Mouse (Mus musculus): ENCODE results near the gene Trappc2l. TPM values are rescaled to one million over a fixed set of nuclear protein-coding genes. Genes with fewer than 3 reads are reported as not detected.

Gene Trappc2l
- 48.0 and 49.5 TPM in 2 replicates for polyA plus RNA-seq (2015; fragmentation: Nextera tagmentation; extraction: Ambion mirVana)

GRCm38 (mm10) chr8:122611295-122612133, at the start of gene Trappc2l, which contains the start of gene Galns:
Trappc2l (plus strand) TSS chr8:122611640.
Galns (minus strand) TSS chr8:122611463.
- H3K4me1 ChIP-seq (replicated peaks; ENCODE audit: control insufficient read depth, insufficient read depth), result no peaks in the 10 kb centered on the region; the same call in 1 of the 2 replicates
- peak within 1 kb of the TSS; percentile 76 for H3K9ac ChIP-seq (ENCODE audit: low read length)
- DNase-seq (ENCODE audit: low spot score) (peak; percentile 98), ATAC-seq (ENCODE audit: low FRiP score, low TSS enrichment) (peak; percentile 98)
- H3K36me3 ChIP-seq (ENCODE audit: control insufficient read depth, insufficient read depth, low read length), result peaks cover 7% of the 10 kb centered on the region
- H3K4me2 ChIP-seq (replicated peaks; ENCODE audit: low read depth), result peak within 1 kb of the TSS; percentile 95
- H3K27ac ChIP-seq (replicated peaks), result peak within 1 kb of the TSS; percentile 82
- H3K27me3 ChIP-seq (ENCODE audit: control insufficient read depth, insufficient read depth, low read length), result no peaks in the 10 kb centered on the region
- no peaks in the 10 kb centered on the region for H3K9me3 ChIP-seq (ENCODE audit: control insufficient read depth, low read length)
- peak within 1 kb of the TSS; percentile 66 for H3K4me3 ChIP-seq (ENCODE audit: low read depth, low read length)
- under 1% methylated on average over 52 of the region's 57 CpGs for WGBS
- peak; percentile 79 for TF ChIP-seq CTCF (IDR thresholded peaks at IDR 0.05; ENCODE audit: low read depth)
- no peak for TF ChIP-seq EP300 (optimal IDR thresholded peaks at IDR 0.05)

GRCm38 (mm10) chr8:122564363-122565352, 46.8 kb upstream of the Trappc2l start:
- 0 out of 2 replicates have a peak, but pooled peaks cover 6% of the 10 kb centered on the region for H3K4me1 ChIP-seq (replicated peaks; ENCODE audit: control insufficient read depth, insufficient read depth)
- ATAC-seq (ENCODE audit: low FRiP score, low TSS enrichment) (no peak), DNase-seq (ENCODE audit: low spot score) (no peak)
- TF ChIP-seq CTCF (IDR thresholded peaks at IDR 0.05; ENCODE audit: low read depth) (no peak), EP300 (optimal IDR thresholded peaks at IDR 0.05) (no peak)
- no peak overlapping the region for H3K4me3 ChIP-seq (ENCODE audit: low read depth, low read length)
- no peaks in the 10 kb centered on the region for H3K27me3 ChIP-seq (ENCODE audit: control insufficient read depth, insufficient read depth, low read length)
- no peaks in the 10 kb centered on the region for H3K36me3 ChIP-seq (ENCODE audit: control insufficient read depth, insufficient read depth, low read length)
- H3K9ac ChIP-seq (ENCODE audit: low read length), result no peak overlapping the region
- WGBS, result 74% methylated on average over 25 of the region's 25 CpGs
- H3K27ac ChIP-seq (replicated peaks), result no peak overlapping the region
- no peaks in the 10 kb centered on the region for H3K9me3 ChIP-seq (ENCODE audit: control insufficient read depth, low read length)
- H3K4me2 ChIP-seq (replicated peaks; ENCODE audit: low read depth), result no peak overlapping the region

GRCm38 (mm10) chr8:122566766-122567165, 44.7 kb upstream of the Trappc2l start:
- Histone ChIP-seq H3K36me3 (ENCODE audit: control insufficient read depth, insufficient read depth, low read length) (peaks cover 6% of the 10 kb centered on the region), H3K27me3 (ENCODE audit: control insufficient read depth, insufficient read depth, low read length) (no peaks in the 10 kb centered on the region), H3K4me2 (replicated peaks; ENCODE audit: low read depth) (peak overlapping the region; percentile 97), H3K4me3 (ENCODE audit: low read depth, low read length) (peak overlapping the region; percentile 79; the same call in 1 of the 2 replicates), H3K27ac (replicated peaks) (peak overlapping the region; percentile 92), H3K9me3 (ENCODE audit: control insufficient read depth, low read length) (no peaks in the 10 kb centered on the region), H3K9ac (ENCODE audit: low read length) (peak overlapping the region; percentile 83), H3K4me1 (replicated peaks; ENCODE audit: control insufficient read depth, insufficient read depth) (0 out of 2 replicates have a peak, but pooled peaks cover 6% of the 10 kb centered on the region)
- WGBS, result 17% methylated on average over 6 of the region's 6 CpGs
- ATAC-seq (ENCODE audit: low FRiP score, low TSS enrichment) (no peak), DNase-seq (ENCODE audit: low spot score) (no peak)
- TF ChIP-seq EP300 (optimal IDR thresholded peaks at IDR 0.05) (no peak), CTCF (IDR thresholded peaks at IDR 0.05; ENCODE audit: low read depth) (no peak)

- under 1% methylated on average over 62 of the region's 62 CpGs for WGBS
Observed at GRCm38 (mm10) chr8:122567361-122568108, 43.9 kb upstream of the Trappc2l start, which contains the start of gene Cdt1. Cdt1 (plus strand) TSS chr8:122568015.

GRCm38 (mm10) chr8:122568109-122568504, 43.3 kb upstream of the Trappc2l start:
- H3K27ac ChIP-seq (replicated peaks), result peak overlapping the region; percentile 92
- H3K27me3 ChIP-seq (ENCODE audit: control insufficient read depth, insufficient read depth, low read length), result no peaks in the 10 kb centered on the region
- no peak; the same call in 1 of the 2 replicates for ATAC-seq (ENCODE audit: low FRiP score, low TSS enrichment)
- H3K4me3 ChIP-seq (ENCODE audit: low read depth, low read length), result peak overlapping the region; percentile 79
- TF ChIP-seq EP300 (optimal IDR thresholded peaks at IDR 0.05), result no peak
- no peak for TF ChIP-seq CTCF (IDR thresholded peaks at IDR 0.05; ENCODE audit: low read depth)
- H3K9me3 ChIP-seq (ENCODE audit: control insufficient read depth, low read length), result no peaks in the 10 kb centered on the region
- H3K9ac ChIP-seq (ENCODE audit: low read length), result peak overlapping the region; percentile 83
- H3K4me1 ChIP-seq (replicated peaks; ENCODE audit: control insufficient read depth, insufficient read depth), result 0 out of 2 replicates have a peak, but pooled peaks cover 6% of the 10 kb centered on the region
- no peak for DNase-seq (ENCODE audit: low spot score)
- H3K4me2 ChIP-seq (replicated peaks; ENCODE audit: low read depth), result peak overlapping the region; percentile 97
- under 1% methylated on average over 33 of the region's 34 CpGs for WGBS
- H3K36me3 ChIP-seq (ENCODE audit: control insufficient read depth, insufficient read depth, low read length), result peaks cover 11% of the 10 kb centered on the region

More at GRCm38 (mm10) chr8:122567361-122568108, 43.9 kb upstream of the Trappc2l start, which contains the start of gene Cdt1:
- Histone ChIP-seq H3K9ac (ENCODE audit: low read length) (peak within 1 kb of the TSS; percentile 83), H3K36me3 (ENCODE audit: control insufficient read depth, insufficient read depth, low read length) (peaks cover 11% of the 10 kb centered on the region), H3K4me1 (replicated peaks; ENCODE audit: control insufficient read depth, insufficient read depth) (0 out of 2 replicates have a peak, but pooled peaks cover 6% of the 10 kb centered on the region), H3K4me3 (ENCODE audit: low read depth, low read length) (peak within 1 kb of the TSS; percentile 79), H3K27me3 (ENCODE audit: control insufficient read depth, insufficient read depth, low read length) (no peaks in the 10 kb centered on the region), H3K9me3 (ENCODE audit: control insufficient read depth, low read length) (no peaks in the 10 kb centered on the region), H3K4me2 (replicated peaks; ENCODE audit: low read depth) (peak within 1 kb of the TSS; percentile 97), H3K27ac (replicated peaks) (peak within 1 kb of the TSS; percentile 92)
- TF ChIP-seq CTCF (IDR thresholded peaks at IDR 0.05; ENCODE audit: low read depth) (no peak), EP300 (optimal IDR thresholded peaks at IDR 0.05) (no peak)
- peak; percentile 96 for DNase-seq (ENCODE audit: low spot score)
- ATAC-seq (ENCODE audit: low FRiP score, low TSS enrichment), result peak; percentile 94

Data from stomach, postnatal 0 days (tissue).